Comparison of ENCODE assay signal across 8 mouse cellular contexts in the genomic region with DNA sequence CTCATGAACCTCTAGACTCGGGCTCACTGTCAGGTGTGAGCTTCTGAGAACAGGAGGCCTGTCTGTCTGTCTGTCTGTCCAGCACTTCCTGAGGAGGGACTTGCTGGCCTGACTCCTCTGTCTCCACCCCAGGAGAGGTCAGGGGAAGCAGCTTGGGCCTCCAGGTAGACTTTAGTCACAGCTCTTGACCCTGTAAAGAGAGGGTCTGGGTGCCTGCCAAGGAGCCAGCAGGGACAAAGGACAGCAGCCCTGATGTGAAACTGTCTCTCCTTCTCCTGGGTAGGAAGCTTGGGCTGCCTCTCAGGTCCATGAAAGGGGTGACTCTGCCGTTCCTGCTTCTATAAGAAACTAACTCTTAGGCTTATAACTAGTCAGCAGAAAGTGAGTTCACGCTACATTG.
A peak's percentile ranks its signal among the peaks of the same experiment; 100 is the strongest.
DNase-seq lines count a peak whose midpoint lies in the region; ATAC-seq and TF ChIP-seq lines count a peak whose summit lies in the region.

No protein-coding gene starts in this region.

- H3K4me1 ChIP-seq in forebrain, postnatal 0 days (ENCODE audit: insufficient read depth): peaks cover 23% of the 10 kb centered on the region
- peaks cover 6% of the 10 kb centered on the region for H3K4me1 ChIP-seq in stomach, postnatal 0 days (replicated peaks; ENCODE audit: control insufficient read depth, insufficient read depth)

- no peaks in the 10 kb centered on the region for H3K9me3 ChIP-seq in forebrain, postnatal 0 days (ENCODE audit: low read length)
- H3K9me3 ChIP-seq in stomach, postnatal 0 days (ENCODE audit: control insufficient read depth, low read length): no peaks in the 10 kb centered on the region

- H3K27ac ChIP-seq in forebrain, postnatal 0 days (ENCODE audit: low read depth, low read length): 0 out of 2 replicates have a peak overlapping the region, but pooled peaks have one; percentile 69
- H3K27ac ChIP-seq in stomach, postnatal 0 days (replicated peaks): peak overlapping the region; percentile 69

- no peak for TF ChIP-seq CTCF in forebrain, postnatal 0 days (IDR thresholded peaks at IDR 0.05; ENCODE audit: low read depth)
- TF ChIP-seq CTCF in stomach, postnatal 0 days (IDR thresholded peaks at IDR 0.05; ENCODE audit: low read depth): no peak

- no peak overlapping the region for H3K4me3 ChIP-seq in forebrain, postnatal 0 days (ENCODE audit: low read depth, low read length)
- H3K4me3 ChIP-seq in stomach, postnatal 0 days (ENCODE audit: low read depth, low read length): no peak overlapping the region

- 71% methylated on average over 3 of the region's 3 CpGs for WGBS in forebrain, postnatal 0 days
- 44% methylated on average over 3 of the region's 3 CpGs for WGBS in stomach, postnatal 0 days

- no peak overlapping the region for H3K4me2 ChIP-seq in forebrain, postnatal 0 days (ENCODE audit: low read depth)
- no peak overlapping the region for H3K4me2 ChIP-seq in stomach, postnatal 0 days (replicated peaks; ENCODE audit: low read depth)

- TF ChIP-seq EP300 in stomach, postnatal 0 days (optimal IDR thresholded peaks at IDR 0.05): no peak

- H3K27me3 ChIP-seq in forebrain, postnatal 0 days (ENCODE audit: insufficient read depth, low read length): no peaks in the 10 kb centered on the region
- no peaks in the 10 kb centered on the region for H3K27me3 ChIP-seq in stomach, postnatal 0 days (ENCODE audit: control insufficient read depth, insufficient read depth, low read length)

- peak; percentile 28 for DNase-seq in thymus, postnatal 0 days (ENCODE audit: low spot score)
- no peak for DNase-seq in thymus, postnatal 10 days (ENCODE audit: low spot score in 2 of 2)
- DNase-seq in forebrain, postnatal 0 days: no peak
- DNase-seq in kidney, postnatal 36 days: peak; percentile 85 to 89
- DNase-seq in stomach, postnatal 0 days (ENCODE audit: low spot score): no peak
- DNase-seq in left cerebral cortex, adult 9 months (ENCODE audit: low spot score in 2 of 2): no peak

- no peaks in the 10 kb centered on the region for H3K36me3 ChIP-seq in forebrain, postnatal 0 days (ENCODE audit: insufficient read depth)
- no peaks in the 10 kb centered on the region for H3K36me3 ChIP-seq in stomach, postnatal 0 days (ENCODE audit: control insufficient read depth, insufficient read depth, low read length)

- ATAC-seq in forebrain, postnatal 0 days: no peak
- no peak for ATAC-seq in stomach, postnatal 0 days (ENCODE audit: low FRiP score, low TSS enrichment)
- ATAC-seq in cerebellum, adult (ENCODE audit: insufficient number of reproducible peaks, low FRiP score, low TSS enrichment): no peak
- ATAC-seq in megakaryocyte-erythroid progenitor cell, adult 5-6 weeks (replicated peaks; ENCODE audit: low FRiP score, low TSS enrichment, poor library complexity, severe bottlenecking): no peak

- no peak overlapping the region for H3K9ac ChIP-seq in forebrain, postnatal 0 days
- no peak overlapping the region for H3K9ac ChIP-seq in stomach, postnatal 0 days (ENCODE audit: low read length)

Comparison
In these comparisons a context has a peak if more than half of its experiments do, and no peak if none do; other contexts are left out.
1. DNase-seq: peak in thymus, postnatal 0 days (single experiment) and kidney, postnatal 36 days (2 of 2); none in thymus, postnatal 10 days (0 of 2), forebrain, postnatal 0 days (single experiment), stomach, postnatal 0 days (single experiment) and left cerebral cortex, adult 9 months (0 of 2).